Mouse (Mus musculus) right cerebral cortex, postnatal 10 days (tissue): ENCODE measurements around the gene Gm20388.

Experiments used
- DNase-seq, 2 experiments: peaks; one replicate each; pipeline ENCODE4 v3.0.0; 2021; ENCODE audit warnings: low spot score in 2 of 2

Gene Gm20388

DNA sequence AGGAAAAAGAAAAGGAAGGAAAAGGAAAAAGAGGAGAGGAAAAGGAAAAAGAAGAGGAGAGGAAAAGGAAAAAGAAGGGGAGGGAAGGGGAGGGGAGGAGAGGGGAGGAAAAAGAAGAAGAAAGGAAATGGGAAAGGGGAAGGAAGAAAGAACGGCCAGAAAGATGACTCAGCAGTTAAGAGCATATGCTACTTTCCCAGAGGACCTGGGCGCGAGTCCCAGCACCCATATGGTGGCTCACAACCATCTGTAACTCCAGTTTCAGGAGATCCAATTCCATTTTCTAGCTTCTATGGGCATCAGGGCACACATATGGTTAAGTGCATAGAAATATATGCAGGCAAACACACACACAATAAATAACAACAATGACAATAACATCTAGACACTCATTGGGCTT, 3057.5 kb downstream of the Gm20388 start:
- DNase-seq, result peak in 1 of 2 experiments; percentile 49

GRCm38 (mm10) chr8:122969964-122970620, 3059.5 kb downstream of the Gm20388 start:
- no peak for DNase-seq

DNA sequence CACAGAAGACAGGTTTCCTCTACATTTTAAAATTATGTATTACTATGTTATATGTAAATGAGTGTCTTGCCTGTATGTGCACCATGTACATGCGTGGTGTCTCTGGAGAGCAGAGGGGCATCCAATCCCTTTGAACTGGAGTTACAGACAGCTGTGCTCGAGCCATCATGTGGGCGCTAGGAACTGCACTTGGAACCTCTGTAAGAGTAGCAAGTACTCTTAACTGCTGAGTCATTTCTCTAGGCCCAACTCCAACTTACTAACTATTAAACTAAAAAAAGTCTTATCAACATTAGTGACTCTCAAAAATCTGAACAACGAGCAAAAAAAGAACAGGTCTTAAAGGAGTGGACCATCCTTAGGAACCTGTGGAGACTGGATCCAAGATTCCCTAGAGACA, 3065.4 kb downstream of the Gm20388 start:
- no peak for DNase-seq

- DNase-seq, result no peak
These were observed 3068.8 kb downstream of the Gm20388 start for GRCm38 (mm10) chr8:122979424-122979823.

DNA sequence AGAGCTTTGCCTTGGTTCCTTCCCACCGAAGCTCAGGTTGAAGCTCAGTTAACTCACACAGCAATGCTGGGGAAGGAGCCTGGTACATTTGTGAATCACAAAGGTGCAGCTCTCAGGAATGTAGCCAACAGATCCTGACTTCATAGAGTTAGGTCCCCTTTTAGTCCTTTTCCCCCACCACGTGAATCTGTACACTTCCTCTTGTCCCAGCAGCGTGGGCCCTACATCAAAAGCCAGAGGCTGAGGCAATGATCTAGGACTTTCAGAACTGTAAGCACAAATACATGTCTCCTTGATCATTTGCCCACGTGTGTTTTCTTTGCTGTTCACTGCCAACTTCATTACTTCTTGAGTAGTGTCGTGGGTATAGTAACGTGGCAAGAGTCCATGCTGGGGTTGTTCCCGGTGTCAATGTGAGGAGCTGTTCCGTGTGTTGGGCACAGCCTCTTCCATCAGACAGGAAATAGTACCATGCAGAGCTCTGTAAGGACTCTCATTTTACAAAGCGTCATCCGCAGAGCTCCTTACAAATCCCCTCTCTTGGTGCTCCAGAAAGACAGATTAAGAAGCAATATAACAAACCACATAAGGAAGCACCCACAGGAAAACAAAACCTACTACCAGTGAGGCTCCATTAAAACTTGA, 3069.3 kb downstream of the Gm20388 start:
- DNase-seq, result no peak

- no peak for DNase-seq
These were observed 3071.0 kb downstream of the Gm20388 start for GRCm38 (mm10) chr8:122981646-122982045.

- no peak for DNase-seq
These were observed 3072.7 kb downstream of the Gm20388 start for GRCm38 (mm10) chr8:122983178-122983942.

DNA sequence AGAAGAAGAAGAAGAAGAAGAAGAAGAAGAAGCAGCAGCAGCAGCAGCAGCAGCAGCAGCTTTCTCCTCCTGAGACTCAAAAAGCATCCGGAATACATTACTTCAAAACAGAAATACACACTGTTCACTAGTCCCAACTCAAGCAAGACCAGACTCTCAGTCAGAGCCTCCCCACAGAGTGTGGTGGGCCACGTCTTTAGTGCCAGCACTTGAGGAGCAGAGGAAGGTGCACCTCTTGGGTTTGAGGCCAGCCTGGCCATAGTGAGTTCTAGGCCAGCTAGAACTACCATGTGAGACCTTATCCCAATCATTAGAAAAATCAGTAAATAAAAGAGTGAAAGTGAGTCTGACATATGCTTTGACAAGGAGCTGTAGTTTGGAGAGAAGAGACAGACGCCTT, 3073.5 kb downstream of the Gm20388 start:
- no peak for DNase-seq

DNA sequence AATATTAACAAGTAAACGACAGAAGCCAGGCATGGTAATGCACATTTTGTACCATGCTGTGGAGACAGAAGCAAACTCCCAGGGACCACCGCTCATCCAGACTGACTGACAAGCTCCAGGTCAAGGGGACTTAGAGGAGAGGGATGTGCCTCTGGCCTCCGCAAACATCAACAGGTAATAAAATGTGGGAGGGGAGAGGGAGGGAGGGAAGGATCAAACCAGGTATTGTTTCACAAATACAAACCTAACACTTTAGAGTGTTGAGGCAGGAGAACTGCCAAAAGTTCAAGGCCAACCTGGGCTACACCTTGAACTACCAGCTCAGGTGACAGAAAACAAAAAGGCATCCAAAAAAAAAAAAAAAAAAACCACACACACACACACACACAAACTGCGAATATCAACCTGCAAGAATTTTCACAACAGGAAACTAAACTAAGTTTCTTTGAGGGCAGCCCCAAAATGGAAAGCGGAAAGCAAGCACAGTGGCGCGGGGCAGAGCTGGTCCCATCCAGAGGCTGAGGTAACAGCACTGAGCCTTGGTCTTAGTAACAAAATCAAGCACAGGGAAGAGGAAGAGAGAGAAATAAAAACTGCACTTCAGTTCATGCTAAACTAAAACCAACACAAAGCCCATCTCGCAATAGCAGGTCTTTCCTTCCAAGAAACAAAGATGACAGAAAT, 3076.0 kb downstream of the Gm20388 start:
- DNase-seq, result no peak

DNA sequence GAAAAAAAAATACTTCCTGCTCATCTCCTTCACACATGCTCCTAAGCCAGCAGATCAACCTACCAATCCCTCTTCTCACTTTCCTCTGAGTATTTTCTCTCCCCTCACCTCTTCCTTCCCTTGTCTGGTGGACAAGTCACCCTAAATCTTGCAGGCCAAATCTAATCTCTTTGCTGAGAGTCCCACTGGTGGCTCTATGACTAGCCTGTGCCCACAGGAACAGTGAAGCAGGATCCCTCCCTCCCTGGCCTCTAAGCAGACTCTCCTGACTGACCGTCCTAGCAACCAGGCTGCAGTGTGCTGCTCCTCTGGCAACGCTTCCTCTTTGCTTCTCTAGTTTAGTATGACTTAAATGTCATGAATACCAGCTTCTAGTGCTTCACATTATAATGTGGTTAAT, 3076.6 kb downstream of the Gm20388 start:
- no peak for DNase-seq

DNA sequence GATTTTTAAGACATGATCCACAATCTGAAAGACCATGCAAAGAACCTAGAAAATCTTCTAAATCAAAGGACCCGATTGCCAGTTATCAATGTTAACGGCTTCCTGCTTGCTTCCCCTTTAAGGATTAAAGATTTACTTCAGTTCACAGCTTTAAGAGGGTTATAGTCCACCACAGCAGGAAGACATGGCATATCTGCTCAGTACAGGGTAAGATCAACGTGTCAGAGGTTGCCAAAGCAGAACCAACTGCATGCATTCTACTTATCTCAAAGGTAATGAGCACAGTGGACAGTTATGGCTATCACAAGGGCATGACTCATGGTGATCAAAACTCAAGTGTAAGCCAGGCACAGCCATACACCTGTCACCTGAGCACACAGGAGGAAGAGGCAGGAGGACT, 3078.3 kb downstream of the Gm20388 start:
- no peak for DNase-seq

- DNase-seq, result no peak
These were observed 3079.3 kb downstream of the Gm20388 start for GRCm38 (mm10) chr8:122989976-122990375.

- DNase-seq, result no peak
These were observed 3080.7 kb downstream of the Gm20388 start for GRCm38 (mm10) chr8:122991368-122991767.

GRCm38 (mm10) chr8:122992296-122992695, 3081.7 kb downstream of the Gm20388 start:
- DNase-seq, result no peak

DNA sequence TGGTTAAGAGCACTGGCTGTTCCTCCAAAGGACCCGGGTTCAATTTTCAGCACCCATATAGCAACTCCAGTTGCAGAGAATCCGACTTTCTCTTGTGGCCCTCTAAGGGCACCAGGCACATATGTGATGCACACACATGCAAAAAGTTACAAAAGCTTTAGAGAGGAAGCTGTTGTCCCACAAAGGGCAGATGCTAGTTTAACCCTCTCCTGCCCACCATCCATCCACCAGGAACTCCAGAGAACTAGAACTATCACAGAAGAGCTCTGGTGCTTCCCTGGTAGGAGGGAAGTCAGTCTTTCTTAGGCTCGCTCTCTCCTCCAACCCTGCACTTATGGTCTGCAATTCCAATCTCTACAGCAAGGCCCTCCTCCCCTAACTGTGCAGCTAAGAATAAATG, 3082.4 kb downstream of the Gm20388 start:
- no peak for DNase-seq

- DNase-seq, result no peak
These were observed 3083.1 kb downstream of the Gm20388 start for GRCm38 (mm10) chr8:122993740-122994139.

- no peak for DNase-seq
These were observed 3087.3 kb downstream of the Gm20388 start for GRCm38 (mm10) chr8:122997963-122998362.

- no peak for DNase-seq
These were observed 3089.7 kb downstream of the Gm20388 start for GRCm38 (mm10) chr8:123000311-123000710.

GRCm38 (mm10) chr8:123004033-123004922, 3093.6 kb downstream of the Gm20388 start:
- no peak for DNase-seq

DNA sequence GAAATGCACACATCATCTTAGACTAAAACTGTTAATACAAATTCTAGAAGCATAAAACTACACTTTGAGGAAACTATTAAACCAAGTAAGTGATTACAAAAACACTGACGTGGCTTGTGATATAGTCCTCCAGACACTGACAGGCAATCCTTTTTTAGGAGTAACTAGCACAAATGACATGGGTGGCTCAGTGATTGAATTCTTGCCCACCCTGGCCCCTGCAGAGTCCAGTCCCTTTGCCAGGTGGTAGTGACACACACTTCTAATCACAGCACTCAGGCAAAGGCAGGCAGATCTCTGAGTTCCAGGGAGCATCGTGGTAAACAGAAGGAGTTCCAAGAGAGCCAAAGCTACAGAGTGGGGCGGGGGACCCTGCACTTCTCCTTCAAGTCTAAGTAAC, 3094.7 kb downstream of the Gm20388 start:
- no peak for DNase-seq

GRCm38 (mm10) chr8:123005805-123006204, 3095.2 kb downstream of the Gm20388 start:
- DNase-seq, result no peak
